Mouse (Mus musculus) ES-Bruce4 (cell line): ENCODE data around the gene Dlg4.

Experiments used
- CTCF ChIP-seq: IDR thresholded peaks from one replicate; pipeline ENCODE4 v1.8.1; 2011; ENCODE audit warnings: low read depth, low read length
- EP300 ChIP-seq: IDR thresholded peaks from 2 replicates; pipeline ENCODE4 v1.6.1; 2011; ENCODE audit warnings: low read depth, low read length; ENCODE audit not compliant: insufficient read depth

DNA sequence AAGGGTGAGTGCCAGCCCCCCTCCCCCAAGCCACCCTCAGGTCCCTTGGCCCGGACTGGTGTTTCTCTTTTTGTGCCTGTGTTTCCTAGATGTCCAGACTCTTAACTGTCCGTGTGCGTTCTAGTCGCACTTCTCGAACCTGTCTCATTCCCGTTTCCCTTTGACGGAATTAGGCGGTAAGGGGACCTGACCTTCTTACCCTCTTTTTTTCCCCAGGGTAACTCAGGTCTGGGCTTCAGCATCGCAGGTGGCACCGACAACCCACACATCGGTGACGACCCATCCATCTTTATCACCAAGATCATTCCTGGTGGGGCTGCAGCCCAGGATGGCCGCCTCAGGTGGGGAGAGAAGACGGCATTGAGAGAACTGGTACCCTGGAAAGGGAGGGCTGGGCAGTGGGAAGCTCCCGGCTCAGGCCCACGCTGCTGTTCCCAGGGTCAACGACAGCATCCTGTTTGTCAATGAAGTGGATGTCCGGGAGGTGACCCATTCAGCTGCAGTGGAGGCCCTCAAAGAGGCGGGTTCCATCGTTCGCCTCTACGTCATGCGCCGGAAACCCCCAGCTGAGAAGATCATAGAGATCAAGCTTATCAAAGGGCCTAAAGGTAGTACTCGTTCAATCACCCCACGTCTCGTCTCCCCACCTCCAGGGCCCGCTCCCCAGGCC, 14.0 kb downstream of the Dlg4 start:
- TF ChIP-seq EP300, result no peak
- no peak for TF ChIP-seq CTCF
